Mouse (Mus musculus): ENCODE measurements at regions not wholly inside any gene's neighbourhood (a gene's known extent, or its start where the extent isn't known, plus 50 kb on each side); places are given as distances from the start of the nearest gene placed in this dataset.

GRCm38 (mm10) chr14:61995253-61995652 is 297.1 kb upstream of the Rnaseh2b start:
- Histone ChIP-seq H3K27me3 (ENCODE audit: control insufficient read depth, insufficient read depth, low read length) (no peaks in the 10 kb centered on the region), H3K4me1 (ENCODE audit: control insufficient read depth, insufficient read depth, insufficient read length, low read length) (no peaks in the 10 kb centered on the region), H3K36me3 (ENCODE audit: control insufficient read depth, insufficient read depth, low read length) (no peaks in the 10 kb centered on the region), H3K4me3 (ENCODE audit: low read depth, low read length) (no peak overlapping the region), H3K27ac (ENCODE audit: insufficient read depth, low read depth, low read length) (no peak overlapping the region)
- 83% methylated on average over 1 of the region's 1 CpGs for WGBS
- TF ChIP-seq POLR2A (IDR thresholded peaks at IDR 0.05; ENCODE audit: low read depth, low read length) (no peak), CTCF (IDR thresholded peaks at IDR 0.05; ENCODE audit: extremely low read depth, insufficient read length, insufficient replicate concordance, low read depth, low read length) (no peak)

GRCm38 (mm10) chr14:61997736-61998135 is 294.7 kb upstream of the Rnaseh2b start:
- TF ChIP-seq POLR2A (IDR thresholded peaks at IDR 0.05; ENCODE audit: low read depth, low read length) (no peak), CTCF (IDR thresholded peaks at IDR 0.05; ENCODE audit: extremely low read depth, insufficient read length, insufficient replicate concordance, low read depth, low read length) (no peak)
- Histone ChIP-seq H3K36me3 (ENCODE audit: control insufficient read depth, insufficient read depth, low read length) (no peaks in the 10 kb centered on the region), H3K4me1 (ENCODE audit: control insufficient read depth, insufficient read depth, insufficient read length, low read length) (no peaks in the 10 kb centered on the region), H3K27me3 (ENCODE audit: control insufficient read depth, insufficient read depth, low read length) (no peaks in the 10 kb centered on the region), H3K27ac (ENCODE audit: insufficient read depth, low read depth, low read length) (no peak overlapping the region), H3K4me3 (ENCODE audit: low read depth, low read length) (no peak overlapping the region)

GRCm38 (mm10) chr14:61998259-61998658 is 294.1 kb upstream of the Rnaseh2b start:
- no peak for TF ChIP-seq POLR2A (IDR thresholded peaks at IDR 0.05; ENCODE audit: low read depth, low read length)

GRCm38 (mm10) chr14:62001481-62001949 is 290.9 kb upstream of the Rnaseh2b start:
- WGBS, result 44% methylated on average over 7 of the region's 7 CpGs
- Histone ChIP-seq H3K36me3 (ENCODE audit: control insufficient read depth, insufficient read depth, low read length) (no peaks in the 10 kb centered on the region), H3K4me3 (ENCODE audit: low read depth, low read length) (no peak overlapping the region), H3K4me1 (ENCODE audit: control insufficient read depth, insufficient read depth, insufficient read length, low read length) (no peaks in the 10 kb centered on the region), H3K27ac (ENCODE audit: insufficient read depth, low read depth, low read length) (no peak overlapping the region), H3K27me3 (ENCODE audit: control insufficient read depth, insufficient read depth, low read length) (no peaks in the 10 kb centered on the region)
- TF ChIP-seq POLR2A (IDR thresholded peaks at IDR 0.05; ENCODE audit: low read depth, low read length) (no peak), CTCF (IDR thresholded peaks at IDR 0.05; ENCODE audit: extremely low read depth, insufficient read length, insufficient replicate concordance, low read depth, low read length) (no peak)

More at GRCm38 (mm10) chr14:61998259-61998658, 294.1 kb upstream of the Rnaseh2b start:
- no peak overlapping the region for H3K4me3 ChIP-seq (ENCODE audit: low read depth, low read length)
- H3K27me3 ChIP-seq (ENCODE audit: control insufficient read depth, insufficient read depth, low read length), result no peaks in the 10 kb centered on the region
- no peak overlapping the region for H3K27ac ChIP-seq (ENCODE audit: insufficient read depth, low read depth, low read length)
- no peaks in the 10 kb centered on the region for H3K4me1 ChIP-seq (ENCODE audit: control insufficient read depth, insufficient read depth, insufficient read length, low read length)
- whole genome bisulfite sequencing, result 70% methylated on average over 3 of the region's 3 CpGs
- H3K36me3 ChIP-seq (ENCODE audit: control insufficient read depth, insufficient read depth, low read length), result no peaks in the 10 kb centered on the region

- H3K4me3 ChIP-seq (ENCODE audit: low read depth, low read length), result no peak overlapping the region
- no peak overlapping the region for H3K27ac ChIP-seq (ENCODE audit: insufficient read depth, low read depth, low read length)
- H3K4me1 ChIP-seq (ENCODE audit: control insufficient read depth, insufficient read depth, insufficient read length, low read length), result no peaks in the 10 kb centered on the region
- H3K36me3 ChIP-seq (ENCODE audit: control insufficient read depth, insufficient read depth, low read length), result no peaks in the 10 kb centered on the region
- H3K27me3 ChIP-seq (ENCODE audit: control insufficient read depth, insufficient read depth, low read length), result no peaks in the 10 kb centered on the region
- TF ChIP-seq CTCF (IDR thresholded peaks at IDR 0.05; ENCODE audit: extremely low read depth, insufficient read length, insufficient replicate concordance, low read depth, low read length) (no peak), POLR2A (IDR thresholded peaks at IDR 0.05; ENCODE audit: low read depth, low read length) (no peak)
- WGBS, result 65% methylated on average over 5 of the region's 5 CpGs
Observed at GRCm38 (mm10) chr14:62002131-62002530, 290.3 kb upstream of the Rnaseh2b start.

GRCm38 (mm10) chr14:62003013-62003781 is 289.2 kb upstream of the Rnaseh2b start:
- no peak overlapping the region for H3K27ac ChIP-seq (ENCODE audit: insufficient read depth, low read depth, low read length)

GRCm38 (mm10) chr14:62003797-62004196 is 288.6 kb upstream of the Rnaseh2b start:
- H3K36me3 ChIP-seq (ENCODE audit: control insufficient read depth, insufficient read depth, low read length), result no peaks in the 10 kb centered on the region
- H3K27ac ChIP-seq (ENCODE audit: insufficient read depth, low read depth, low read length), result no peak overlapping the region
- no peak overlapping the region for H3K4me3 ChIP-seq (ENCODE audit: low read depth, low read length)
- no peaks in the 10 kb centered on the region for H3K4me1 ChIP-seq (ENCODE audit: control insufficient read depth, insufficient read depth, insufficient read length, low read length)
- H3K27me3 ChIP-seq (ENCODE audit: control insufficient read depth, insufficient read depth, low read length), result no peaks in the 10 kb centered on the region
- TF ChIP-seq POLR2A (IDR thresholded peaks at IDR 0.05; ENCODE audit: low read depth, low read length), result no peak
- no peak for TF ChIP-seq CTCF (IDR thresholded peaks at IDR 0.05; ENCODE audit: extremely low read depth, insufficient read length, insufficient replicate concordance, low read depth, low read length)
- 76% methylated on average over 2 of the region's 2 CpGs for WGBS

More at GRCm38 (mm10) chr14:62003013-62003781, 289.2 kb upstream of the Rnaseh2b start:
- H3K27me3 ChIP-seq (ENCODE audit: control insufficient read depth, insufficient read depth, low read length), result no peaks in the 10 kb centered on the region
- no peak overlapping the region for H3K4me3 ChIP-seq (ENCODE audit: low read depth, low read length)
- H3K36me3 ChIP-seq (ENCODE audit: control insufficient read depth, insufficient read depth, low read length), result no peaks in the 10 kb centered on the region
- no peak for TF ChIP-seq CTCF (IDR thresholded peaks at IDR 0.05; ENCODE audit: extremely low read depth, insufficient read length, insufficient replicate concordance, low read depth, low read length)
- no peak for TF ChIP-seq POLR2A (IDR thresholded peaks at IDR 0.05; ENCODE audit: low read depth, low read length)
- 73% methylated on average over 16 of the region's 16 CpGs for WGBS
- H3K4me1 ChIP-seq (ENCODE audit: control insufficient read depth, insufficient read depth, insufficient read length, low read length), result no peaks in the 10 kb centered on the region

Measured in small intestine, adult 2 months (tissue).